Mouse (Mus musculus): ENCODE results near the gene Gpatch3. TPM values are rescaled to one million over a fixed set of nuclear protein-coding genes. Genes with fewer than 3 reads are reported as not detected.
A peak's percentile ranks its signal among the peaks of the same experiment; 100 is the strongest.

Gpatch3 gene
- total RNA-seq, 2 experiments from 2014 or later, result 3.2 to 3.6 TPM

DNA sequence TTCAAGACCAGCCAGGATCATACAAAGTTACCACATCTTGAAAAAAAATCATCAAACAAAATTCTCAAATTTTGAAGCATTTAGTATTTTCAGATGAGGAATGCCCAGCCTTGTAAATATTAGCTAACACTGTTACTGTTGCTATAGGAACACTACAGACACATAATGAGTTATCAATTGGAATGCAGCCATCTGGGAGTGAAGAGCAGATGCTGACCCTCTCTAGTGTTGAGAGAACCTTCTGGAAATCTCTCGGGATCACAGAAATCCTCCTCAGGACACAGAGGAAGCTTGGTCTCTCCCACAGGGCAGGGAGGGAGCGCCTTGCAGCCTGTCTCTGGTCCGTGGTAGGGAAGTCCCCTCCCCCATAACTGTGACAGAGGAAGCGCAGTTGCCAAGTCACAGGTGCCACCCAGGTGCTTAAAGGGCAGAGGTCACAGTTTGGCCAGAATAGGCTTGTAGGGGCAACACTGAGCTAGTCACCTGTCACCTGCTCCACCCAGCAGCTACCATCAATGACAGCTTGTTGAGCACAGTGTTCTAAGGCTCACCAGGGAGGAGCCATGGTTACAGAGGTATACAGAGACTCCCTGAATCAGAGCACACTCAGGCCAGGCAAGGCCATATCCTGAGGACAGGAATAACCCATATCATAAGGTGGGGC is 45.1 kb downstream of the Gpatch3 start:
- no peak for DNase-seq

- no peak for DNase-seq
Observed at GRCm38 (mm10) chr4:133620668-133621067, 46.1 kb downstream of the Gpatch3 start.

GRCm38 (mm10) chr4:133622161-133622695 is 47.7 kb downstream of the Gpatch3 start:
- DNase-seq, result no peak

GRCm38 (mm10) chr4:133624830-133625229 is 50.3 kb downstream of the Gpatch3 start:
- DNase-seq, result no peak

DNA sequence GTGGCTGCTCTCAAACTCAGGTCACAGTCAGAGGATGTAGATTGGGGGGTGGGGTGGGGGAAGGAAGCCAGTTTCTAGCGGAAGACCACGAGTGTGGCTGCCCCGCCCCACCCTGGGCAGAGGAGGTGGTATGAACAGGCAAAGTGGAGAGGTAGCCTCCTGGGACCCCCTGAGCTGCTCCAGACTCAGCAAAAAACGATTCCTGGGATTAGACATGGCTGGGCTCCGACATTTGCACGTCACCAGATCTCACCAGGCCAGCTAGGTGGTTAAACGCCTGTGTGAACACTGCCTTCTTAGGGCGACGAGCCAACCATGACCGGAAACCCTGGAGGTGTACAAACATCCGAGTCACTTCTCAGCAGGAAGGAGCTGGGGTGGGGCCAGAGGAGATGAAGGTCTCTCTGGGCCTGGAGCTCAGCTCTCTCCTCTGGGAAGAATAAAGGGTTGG is 51.1 kb downstream of the Gpatch3 start:
- peak; percentile 79 to 89 for DNase-seq

- DNase-seq, result no peak
Observed at GRCm38 (mm10) chr4:133626221-133626620, 51.7 kb downstream of the Gpatch3 start.

- DNase-seq, result no peak
Observed at GRCm38 (mm10) chr4:133626621-133627020, 52.1 kb downstream of the Gpatch3 start.

DNA sequence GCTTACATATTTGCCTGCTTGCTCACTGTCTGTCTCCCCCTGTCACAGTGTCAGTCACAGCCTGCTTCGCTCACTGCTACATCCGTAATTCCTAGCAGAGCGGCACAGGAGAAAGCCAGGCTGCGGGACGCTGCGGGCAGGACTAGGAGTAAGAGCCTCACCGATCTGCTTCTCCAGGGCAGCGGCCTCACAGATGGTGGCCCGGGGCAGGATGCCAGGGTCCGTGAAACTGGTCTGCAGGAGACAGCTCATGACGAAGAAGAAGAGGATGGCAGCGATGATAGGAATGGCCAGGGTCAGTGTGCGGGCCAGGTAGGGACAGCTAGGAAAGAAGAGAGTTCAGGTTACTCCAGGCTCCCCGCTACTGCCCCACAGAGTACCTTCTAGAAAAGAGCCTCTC is 52.5 kb downstream of the Gpatch3 start:
- DNase-seq, result no peak

GRCm38 (mm10) chr4:133628517-133628916 is 54.0 kb downstream of the Gpatch3 start:
- DNase-seq, result no peak

DNA sequence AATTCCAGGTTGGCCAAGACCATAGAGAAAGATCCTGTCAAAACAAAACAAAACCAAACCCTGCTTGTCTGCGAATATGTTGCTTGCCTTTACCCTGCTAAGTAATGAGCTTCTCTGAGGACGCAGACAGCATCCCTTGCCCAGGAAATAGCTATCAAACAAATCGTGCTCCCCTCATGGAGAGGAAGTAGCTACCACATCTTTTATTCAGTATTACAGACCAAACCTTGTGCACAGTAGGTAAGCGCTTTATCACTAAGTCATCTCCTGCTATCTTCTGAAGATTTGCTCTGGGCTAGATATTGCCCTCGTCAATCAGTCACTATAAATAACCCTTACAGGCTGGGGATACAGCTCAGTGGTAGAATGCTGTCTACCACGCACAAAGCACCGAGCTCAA is 54.6 kb downstream of the Gpatch3 start:
- no peak for DNase-seq

DNA sequence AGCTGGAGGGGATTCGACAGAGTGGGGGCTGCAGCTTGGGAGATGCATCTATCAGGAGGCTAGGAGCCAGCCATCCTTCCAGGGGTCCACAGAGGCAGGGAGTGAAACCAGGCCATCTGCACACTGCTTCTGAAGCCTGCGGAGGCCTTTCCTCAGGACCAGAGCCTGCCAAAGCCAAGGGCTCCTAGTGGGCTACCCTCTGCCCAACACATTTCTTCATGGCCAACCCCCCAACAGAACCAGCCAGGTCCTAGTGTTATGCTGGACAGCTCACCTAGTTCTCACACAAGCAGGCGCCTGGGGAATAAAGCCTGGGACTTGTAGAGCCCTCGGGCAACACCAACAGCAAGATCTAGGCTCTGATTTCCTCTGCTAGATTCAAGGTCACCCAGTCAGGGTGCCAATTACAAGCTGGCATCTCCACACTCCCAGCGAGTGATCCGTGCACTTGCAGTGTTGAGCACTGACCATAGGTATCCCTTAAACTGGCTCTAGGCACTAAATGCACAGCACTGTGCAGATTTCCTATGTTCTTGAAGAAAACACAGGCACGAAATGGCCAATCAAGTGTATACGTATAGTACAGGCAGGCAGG is 55.9 kb downstream of the Gpatch3 start:
- DNase-seq, result no peak

DNA sequence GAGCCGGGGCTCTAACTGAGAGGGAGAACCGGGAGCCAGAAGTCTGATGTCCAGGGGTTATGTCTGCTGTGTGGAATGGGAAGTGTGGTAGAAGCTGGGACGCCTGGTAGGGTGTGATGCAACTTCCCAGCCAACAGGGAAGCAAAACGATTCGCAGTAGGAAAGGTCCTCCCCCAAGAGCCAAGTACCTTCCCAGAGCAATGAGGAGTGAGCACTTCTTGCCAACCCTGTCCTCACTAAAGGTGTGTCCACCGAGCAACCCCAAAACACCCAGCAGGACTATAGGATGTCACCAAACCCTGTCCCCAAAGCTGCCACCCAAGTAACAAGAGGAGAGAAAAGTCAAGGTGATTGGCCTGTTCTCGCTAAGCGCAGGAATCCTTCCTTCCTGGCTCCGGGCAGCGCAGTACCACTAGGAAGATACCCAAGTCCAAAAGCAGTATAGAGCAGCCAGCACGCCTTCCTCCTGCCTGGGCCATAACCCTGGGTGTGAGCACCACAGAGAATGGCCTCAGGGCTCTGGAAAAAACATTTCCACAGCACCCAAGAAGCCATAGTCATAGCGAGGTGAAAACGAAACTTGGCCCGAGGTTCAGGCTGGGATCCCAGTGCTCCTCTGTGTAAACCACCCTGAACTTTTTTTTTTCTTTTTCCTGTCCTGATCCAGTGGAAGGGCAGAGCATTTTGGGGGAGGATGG is 56.7 kb downstream of the Gpatch3 start:
- peak; percentile 51 to 63 for DNase-seq

- peak; percentile 32 to 56 for DNase-seq
Observed at GRCm38 (mm10) chr4:133631769-133632411, 57.3 kb downstream of the Gpatch3 start.

DNA sequence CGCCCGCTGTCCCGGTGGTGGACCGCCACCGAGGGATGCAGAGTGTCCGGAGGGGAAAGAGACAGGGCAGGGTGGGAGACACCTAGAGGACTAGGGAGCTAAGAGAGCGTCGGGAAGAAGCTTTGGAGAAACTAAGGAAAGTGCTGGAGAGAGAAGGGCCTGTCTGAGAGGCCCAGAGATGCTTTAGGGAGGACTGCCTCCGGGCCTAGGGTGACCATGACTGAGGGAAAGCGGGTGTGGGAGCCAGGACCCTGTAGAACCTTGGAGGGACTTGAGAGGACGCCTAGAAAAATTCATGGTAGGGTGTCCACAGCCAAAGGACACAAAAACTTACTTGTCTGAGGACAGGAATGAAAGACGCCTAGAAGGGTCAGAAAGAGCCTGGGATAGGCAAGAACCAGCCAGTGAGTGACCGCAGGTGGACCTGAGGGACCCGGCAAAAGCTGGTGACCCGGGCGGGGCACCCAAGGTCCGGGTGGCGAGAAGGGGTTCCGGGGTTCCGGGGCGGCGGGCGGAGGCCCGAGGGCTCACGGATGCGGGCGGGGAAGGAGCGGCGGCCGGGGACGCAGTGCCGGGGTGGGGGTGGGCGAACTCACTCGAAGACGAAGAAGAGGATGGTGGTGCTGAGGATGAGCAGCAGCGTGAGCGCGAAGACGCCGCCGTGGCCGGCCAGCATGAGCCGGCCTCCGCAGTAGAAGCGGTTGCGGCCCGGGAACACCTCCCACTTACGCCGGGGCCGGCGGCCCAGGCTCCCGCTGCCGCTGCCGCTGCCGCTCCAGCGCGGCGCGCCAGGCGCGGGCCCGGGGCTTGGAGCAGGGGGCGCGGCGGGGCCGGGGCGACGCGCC is 58.2 kb downstream of the Gpatch3 start:
- peak in 1 of 2 experiments; percentile 63 for DNase-seq

DNA sequence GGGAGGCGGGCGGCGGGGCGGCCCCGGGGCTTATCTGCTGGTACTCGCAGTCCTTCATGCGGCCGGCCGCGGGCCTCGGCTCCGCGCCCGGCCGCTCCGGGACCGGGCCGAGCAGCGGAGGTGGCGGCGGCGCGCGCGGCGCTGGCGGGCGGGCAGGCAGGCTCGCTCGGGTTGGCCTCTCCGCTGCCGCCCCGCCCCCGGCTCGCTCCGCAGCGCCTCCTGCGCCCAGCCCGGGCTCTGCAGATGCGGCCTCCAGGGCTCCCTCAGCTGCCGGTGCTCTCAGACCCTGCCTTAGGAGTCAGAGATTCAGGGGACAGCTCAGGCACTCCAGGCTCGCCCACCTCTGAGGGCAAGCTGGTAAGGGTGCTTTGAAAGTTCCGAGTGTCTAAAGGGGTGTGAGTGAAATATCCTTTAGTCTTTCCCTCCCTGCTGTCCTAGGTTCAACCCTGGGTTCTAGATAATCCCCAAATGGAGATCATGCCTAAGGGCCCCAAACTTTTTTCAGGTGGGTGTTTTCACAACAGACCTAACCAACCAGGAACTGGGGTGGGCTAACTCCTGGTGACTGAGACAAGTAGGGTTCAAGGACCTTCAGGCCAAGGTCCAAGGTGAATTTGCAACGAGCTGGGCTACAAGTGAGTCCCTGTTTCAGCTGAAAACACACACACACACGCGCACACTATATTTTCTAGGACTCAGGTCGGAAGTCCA is 58.9 kb downstream of the Gpatch3 start:
- DNase-seq, result peak; percentile 93 to 94

Small RNA genes lying within 50 kb of the gene (microRNA-seq; reads per million reads assigned to microRNA genes)
- 0 reads per million in 2 experiments for gene Gm23158

Other genes with a start within 250 kb of the Gpatch3 start
- gene Wdtc1, start 221.3 kb upstream of the Gpatch3 start, total RNA-seq (2021), result 10 to 100 TPM; 71.9 to 73.6 TPM
- 10 to 100 TPM; 17.6 to 19.6 TPM for gene Slc9a1, start 205.0 kb upstream of the Gpatch3 start, total RNA-seq (2021)
- gene Tent5b, start 94.6 kb upstream of the Gpatch3 start, total RNA-seq (2021), result 1 to 10 TPM; 2.0 to 3.5 TPM
- gene Trnp1, start 76.2 kb upstream of the Gpatch3 start, total RNA-seq (2021), result 1 to 10 TPM; 2.4 to 2.8 TPM
- gene Kdf1, start 55.8 kb upstream of the Gpatch3 start, total RNA-seq (2021), result not detected
- gene Nudc, start 28.7 kb upstream of the Gpatch3 start, total RNA-seq (2021), result 10 to 100 TPM; 78.7 to 80.1 TPM
- gene Nr0b2, start 21.4 kb upstream of the Gpatch3 start, total RNA-seq (2021), result 10 to 100 TPM; 16.7 to 20.3 TPM
- 1 to 10 TPM; 7.9 TPM for gene Gpn2, start 9.6 kb downstream of the Gpatch3 start, total RNA-seq (2021)
- gene Sfn, start 27.4 kb downstream of the Gpatch3 start, total RNA-seq (2021), result 1 to 10 TPM; 1.0 to 1.4 TPM
- 10 to 100 TPM; 20.9 to 31.7 TPM for gene Zdhhc18, start 75.4 kb downstream of the Gpatch3 start, total RNA-seq (2021)
- 10 to 100 TPM; 12.5 to 12.7 TPM for gene Pigv, start 97.9 kb downstream of the Gpatch3 start, total RNA-seq (2021)
- gene Arid1a, start 182.0 kb downstream of the Gpatch3 start, total RNA-seq (2021), result 10 to 100 TPM; 31.3 to 34.9 TPM

All from heart, adult 18-20 months (tissue).